Mouse (Mus musculus) small intestine, adult 2 months (tissue): ENCODE results near the gene Gm5767.

ENCODE experiments used
- CTCF ChIP-seq: fragments of 200-500 bp; IDR thresholded peaks from 2 replicates; pipeline ENCODE4 v1.5.1; 2012; ENCODE audit warnings: low read depth, mild to moderate bottlenecking, control low read depth, inconsistent platforms, low read length, moderate library complexity, mixed read lengths; ENCODE audit not compliant: insufficient replicate concordance, insufficient read length; ENCODE audit errors: extremely low read depth
- POLR2A ChIP-seq: fragments of 200-500 bp; IDR thresholded peaks from 2 replicates; pipeline ENCODE4 v1.6.1; 2012; ENCODE audit warnings: low read depth, mild to moderate bottlenecking, control low read depth, inconsistent platforms, low read length, moderate library complexity

DNA sequence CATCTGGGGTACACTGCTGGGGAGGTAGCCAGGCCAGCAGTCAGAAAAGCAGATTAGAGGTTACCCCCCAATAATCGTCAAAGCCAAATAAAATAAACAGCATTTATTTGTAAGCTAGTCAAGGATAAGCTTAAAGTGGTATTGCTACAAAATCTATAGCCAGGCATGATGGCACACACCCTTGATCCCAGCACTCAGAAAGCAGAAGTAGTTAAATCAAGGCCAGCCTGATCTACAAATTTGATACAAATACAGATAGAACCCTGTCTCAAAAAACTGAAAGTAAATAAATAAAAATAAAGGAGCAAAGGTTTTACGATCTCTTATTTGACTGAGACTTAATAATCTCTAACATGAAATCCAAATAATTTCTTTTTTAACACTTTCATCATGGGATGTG lies 45.2 kb downstream of the Gm5767 start:
- TF ChIP-seq CTCF (no peak), POLR2A (no peak)
